Mouse (Mus musculus): Measurements from ENCODE around the gene C1qtnf4. TPM values are rescaled to one million over a fixed set of nuclear protein-coding genes. Genes with fewer than 3 reads are reported as not detected.

Gene C1qtnf4
- polyA plus RNA-seq, 1 experiment from 2014 or later, result 70.6 TPM

DNA sequence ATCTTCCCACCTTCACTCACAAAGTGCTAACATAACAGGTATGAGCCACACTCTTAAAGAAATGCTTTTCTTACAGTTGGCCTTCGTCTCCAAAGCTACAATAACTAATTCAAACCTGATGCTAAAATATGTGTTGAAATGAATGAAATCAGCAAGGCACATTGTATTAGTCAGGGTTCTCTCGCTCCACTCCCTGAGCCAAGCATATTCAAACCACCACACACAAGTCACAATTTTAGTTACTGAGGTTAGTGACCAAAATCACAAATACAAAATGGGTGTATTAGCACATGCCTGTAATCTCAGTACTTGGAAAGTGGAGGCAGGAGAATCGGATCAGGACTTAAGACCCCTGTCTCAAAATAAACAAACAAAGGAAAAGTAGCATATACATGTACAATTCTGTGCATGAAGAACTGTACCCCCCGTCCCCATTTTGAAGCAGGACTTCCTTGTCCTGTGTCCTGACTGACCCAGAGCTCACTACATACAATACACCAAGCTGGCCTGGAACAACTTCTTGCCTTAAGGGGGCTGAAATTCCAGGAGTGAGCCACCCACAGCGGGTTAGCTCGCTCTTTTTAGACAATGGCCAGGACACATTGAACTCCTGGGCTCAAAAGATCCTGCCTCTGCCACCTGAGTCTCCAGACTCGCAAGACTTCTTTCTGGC is 31.0 kb downstream of the C1qtnf4 start:
- Histone ChIP-seq H3K9me3 (no peaks in the 10 kb centered on the region), H3K4me3 (peak overlapping the region; percentile 55), H3K4me1 (peaks cover 37% of the 10 kb centered on the region), H3K36me3 (peaks cover 18% of the 10 kb centered on the region), H3K4me2 (replicated peaks) (peak overlapping the region; percentile 90), H3K27me3 (no peaks in the 10 kb centered on the region), H3K27ac (replicated peaks) (peak overlapping the region; percentile 87), H3K9ac (replicated peaks) (peak overlapping the region; percentile 81)
- peak; percentile 12; the same call in 1 of the 2 replicates for ATAC-seq (replicated peaks)
- 22% methylated on average over 7 of the region's 7 CpGs for WGBS

DNA sequence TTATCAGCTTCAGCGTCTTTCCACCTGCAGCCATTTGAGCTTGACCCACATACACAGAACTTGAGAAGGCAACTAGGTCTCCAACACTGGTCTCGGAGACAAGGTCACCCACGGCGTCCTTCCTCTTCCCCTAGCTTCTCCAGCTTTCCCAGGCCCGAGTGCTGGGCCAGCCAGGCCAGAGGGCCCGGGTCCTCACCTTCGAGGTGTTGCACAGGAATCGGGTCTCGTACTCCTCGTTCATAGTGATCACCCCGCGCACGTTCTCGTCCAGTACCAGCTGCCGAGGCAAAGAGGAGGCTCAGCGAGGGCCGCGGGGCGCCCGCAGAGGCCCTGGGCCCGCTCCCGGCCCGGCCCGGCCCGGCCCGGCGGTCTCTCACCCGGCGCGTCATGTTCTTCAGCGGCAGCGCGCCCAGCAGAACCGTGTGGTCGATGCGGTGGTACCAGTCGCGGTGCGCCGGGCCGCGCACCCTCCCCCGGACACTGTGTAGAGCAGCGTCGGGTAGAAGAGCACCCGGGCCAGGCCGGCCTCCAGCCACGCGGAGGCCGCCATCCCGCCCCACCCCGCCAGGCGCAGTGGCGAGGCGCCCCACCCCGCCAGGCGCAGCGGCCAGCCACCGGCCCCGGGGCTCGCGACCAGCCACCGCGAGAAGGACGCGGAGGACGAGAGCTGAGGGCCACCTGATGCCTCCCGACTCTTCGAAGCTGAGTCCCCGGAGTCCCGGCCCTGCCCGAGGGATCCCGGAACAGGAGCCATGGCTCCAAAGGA is 31.8 kb downstream of the C1qtnf4 start:
- Histone ChIP-seq H3K27ac (replicated peaks) (peak overlapping the region; percentile 87), H3K9ac (replicated peaks) (peak overlapping the region; percentile 81), H3K27me3 (no peaks in the 10 kb centered on the region), H3K36me3 (peaks cover 15% of the 10 kb centered on the region), H3K4me2 (replicated peaks) (peak overlapping the region; percentile 90), H3K4me3 (peak overlapping the region; percentile 55), H3K9me3 (no peaks in the 10 kb centered on the region), H3K4me1 (peaks cover 37% of the 10 kb centered on the region)
- ATAC-seq (replicated peaks), result peak; percentile 86
- under 1% methylated on average over 72 of the region's 73 CpGs for WGBS

DNA sequence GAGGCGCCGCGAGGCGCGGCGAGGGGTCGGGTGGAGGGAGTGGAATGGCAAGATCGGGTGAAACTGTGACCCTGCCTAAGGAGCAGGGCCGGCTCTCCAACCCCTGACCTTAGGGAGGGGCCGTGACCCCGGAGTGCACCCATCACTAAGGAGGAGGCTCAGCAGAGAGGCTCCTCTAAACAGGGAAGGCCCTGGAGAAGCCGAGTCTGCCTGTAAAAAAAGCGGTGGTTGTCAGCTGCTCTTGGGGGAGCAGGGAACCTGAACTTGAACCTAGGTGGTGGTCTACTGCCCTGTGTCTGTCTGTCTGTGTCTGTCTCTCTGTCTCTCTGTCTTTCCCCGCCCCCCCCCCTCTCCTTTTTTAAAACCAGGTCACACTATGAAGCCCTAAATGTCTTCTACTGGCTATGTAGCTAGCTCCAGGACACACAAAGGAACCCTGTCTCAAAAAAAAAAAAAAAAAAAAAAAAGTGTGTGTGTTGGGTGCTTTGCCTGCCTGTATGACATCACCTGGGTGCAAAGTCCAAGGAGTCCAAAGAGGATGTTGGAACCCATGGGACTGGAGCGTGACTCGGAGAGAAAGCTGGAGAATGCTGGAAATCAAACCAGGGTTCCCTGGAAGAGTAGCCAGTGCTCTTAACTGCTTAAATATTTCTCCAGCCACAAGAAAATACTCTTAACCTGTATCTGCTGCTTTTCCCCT is 32.5 kb downstream of the C1qtnf4 start:
- Histone ChIP-seq H3K27ac (replicated peaks) (peak overlapping the region; percentile 87), H3K4me3 (peak overlapping the region; percentile 55), H3K4me2 (replicated peaks) (peak overlapping the region; percentile 90), H3K9me3 (no peaks in the 10 kb centered on the region), H3K36me3 (peaks cover 9% of the 10 kb centered on the region), H3K9ac (replicated peaks) (peak overlapping the region; percentile 81), H3K4me1 (peaks cover 37% of the 10 kb centered on the region), H3K27me3 (no peaks in the 10 kb centered on the region)
- ATAC-seq (replicated peaks), result peak; percentile 53
- 10% methylated on average over 16 of the region's 16 CpGs for WGBS

DNA sequence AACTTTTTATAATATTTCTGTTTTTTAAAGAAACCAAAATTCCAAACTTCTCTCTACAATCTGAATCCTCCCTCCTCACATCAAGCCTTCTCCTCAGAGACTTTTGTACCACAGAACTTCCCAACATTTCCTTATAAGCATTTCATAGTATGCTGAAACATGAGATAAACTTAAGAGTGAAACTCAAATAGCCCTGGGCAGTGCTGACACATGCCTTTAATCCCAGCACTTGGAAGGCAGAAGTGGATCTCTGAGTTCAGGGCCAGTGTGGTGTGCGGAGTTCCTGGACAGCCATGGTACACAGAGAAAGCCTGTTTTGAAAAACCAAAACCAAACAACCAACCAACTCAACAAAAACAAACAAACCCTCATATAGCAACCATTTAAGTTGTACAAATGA is 35.5 kb downstream of the C1qtnf4 start:
- peaks cover 20% of the 10 kb centered on the region for H3K4me1 ChIP-seq
- WGBS, result 94% methylated on average over 1 of the region's 1 CpGs
- H3K27ac ChIP-seq (replicated peaks), result no peak overlapping the region
- H3K27me3 ChIP-seq, result no peaks in the 10 kb centered on the region
- no peak for ATAC-seq (replicated peaks)
- no peak overlapping the region for H3K9ac ChIP-seq (replicated peaks)
- no peaks in the 10 kb centered on the region for H3K9me3 ChIP-seq
- no peak overlapping the region for H3K4me3 ChIP-seq
- no peaks in the 10 kb centered on the region for H3K36me3 ChIP-seq
- H3K4me2 ChIP-seq (replicated peaks), result no peak overlapping the region

DNA sequence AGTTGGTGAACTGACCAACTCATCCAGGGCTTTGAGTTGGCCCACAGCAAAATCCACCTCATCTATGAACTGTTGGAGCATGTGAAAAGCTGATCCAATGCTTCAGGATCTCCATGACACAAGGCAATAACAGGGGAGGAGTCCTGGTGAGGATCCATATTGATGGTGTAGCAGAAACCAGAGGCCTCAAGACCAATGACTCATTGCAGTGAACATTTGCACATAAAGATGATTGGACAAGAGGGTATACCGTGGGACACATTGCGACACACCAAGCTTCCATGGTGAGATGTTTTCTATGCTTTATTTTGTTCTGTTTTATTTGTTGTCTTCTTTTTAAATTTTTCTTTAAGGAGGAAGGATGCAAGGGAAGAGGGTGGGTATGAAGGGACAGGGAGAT is 37.0 kb downstream of the C1qtnf4 start:
- Histone ChIP-seq H3K4me3 (no peak overlapping the region), H3K27me3 (no peaks in the 10 kb centered on the region), H3K9ac (replicated peaks) (no peak overlapping the region), H3K4me1 (peaks cover 9% of the 10 kb centered on the region; the same call in 1 of the 2 replicates), H3K27ac (replicated peaks) (no peak overlapping the region), H3K9me3 (no peaks in the 10 kb centered on the region), H3K36me3 (no peaks in the 10 kb centered on the region), H3K4me2 (replicated peaks) (no peak overlapping the region)
- ATAC-seq (replicated peaks), result no peak
- WGBS, result 93% methylated on average over 2 of the region's 2 CpGs

DNA sequence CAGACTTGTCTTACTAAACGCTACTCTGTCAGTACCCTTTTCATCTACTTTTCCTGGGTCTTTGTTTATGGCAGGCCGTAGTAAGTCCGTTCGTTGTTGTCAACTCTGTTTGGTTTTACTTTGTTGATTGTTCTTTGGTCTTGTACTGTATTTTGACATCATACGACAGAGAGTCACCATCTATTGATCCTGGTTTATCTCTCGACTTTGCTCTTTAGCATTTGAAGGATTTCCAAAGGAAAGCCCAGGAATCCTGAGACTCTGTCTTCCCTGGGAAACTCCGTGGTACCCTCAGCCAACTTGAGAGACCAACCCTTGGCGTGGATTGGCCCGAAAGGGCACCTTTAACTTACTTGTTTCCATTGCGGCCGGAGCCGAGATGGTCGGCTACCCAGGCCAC is 42.9 kb downstream of the C1qtnf4 start:
- 87% methylated on average over 13 of the region's 13 CpGs for WGBS
- no peaks in the 10 kb centered on the region for H3K9me3 ChIP-seq

DNA sequence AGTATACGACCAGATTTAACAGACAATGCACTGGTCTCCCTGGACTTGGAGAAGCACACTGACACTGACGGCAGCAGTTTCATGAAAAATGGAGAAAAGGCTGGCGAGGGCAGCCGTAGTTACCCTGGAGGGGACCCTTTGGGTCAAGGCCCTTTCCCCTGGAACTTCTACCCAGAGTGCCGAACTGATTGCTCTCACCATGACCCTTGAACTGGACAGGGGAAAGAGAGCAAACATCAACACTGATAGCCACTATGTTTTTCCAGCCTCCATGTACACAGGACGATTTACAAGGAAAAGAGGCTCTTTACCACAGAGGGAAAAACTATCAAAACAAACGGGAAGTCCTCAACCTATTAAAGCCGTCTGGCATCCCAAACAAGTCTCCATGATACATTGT is 46.2 kb downstream of the C1qtnf4 start:
- ATAC-seq (replicated peaks), result no peak
- no peaks in the 10 kb centered on the region for H3K4me1 ChIP-seq
- H3K4me2 ChIP-seq (replicated peaks), result no peak overlapping the region
- H3K4me3 ChIP-seq, result no peak overlapping the region
- 89% methylated on average over 8 of the region's 8 CpGs for WGBS
- no peak overlapping the region for H3K9ac ChIP-seq (replicated peaks)
- H3K36me3 ChIP-seq, result no peaks in the 10 kb centered on the region
- H3K27ac ChIP-seq (replicated peaks), result no peak overlapping the region
- no peaks in the 10 kb centered on the region for H3K9me3 ChIP-seq
- no peaks in the 10 kb centered on the region for H3K27me3 ChIP-seq

More for the DNA sequence above, 42.9 kb downstream of the C1qtnf4 start:
- H3K4me1 ChIP-seq, result no peaks in the 10 kb centered on the region
- no peak overlapping the region for H3K4me3 ChIP-seq
- H3K36me3 ChIP-seq, result no peaks in the 10 kb centered on the region
- no peaks in the 10 kb centered on the region for H3K27me3 ChIP-seq
- no peak for ATAC-seq (replicated peaks)
- H3K27ac ChIP-seq (replicated peaks), result no peak overlapping the region
- H3K9ac ChIP-seq (replicated peaks), result no peak overlapping the region
- H3K4me2 ChIP-seq (replicated peaks), result no peak overlapping the region

DNA sequence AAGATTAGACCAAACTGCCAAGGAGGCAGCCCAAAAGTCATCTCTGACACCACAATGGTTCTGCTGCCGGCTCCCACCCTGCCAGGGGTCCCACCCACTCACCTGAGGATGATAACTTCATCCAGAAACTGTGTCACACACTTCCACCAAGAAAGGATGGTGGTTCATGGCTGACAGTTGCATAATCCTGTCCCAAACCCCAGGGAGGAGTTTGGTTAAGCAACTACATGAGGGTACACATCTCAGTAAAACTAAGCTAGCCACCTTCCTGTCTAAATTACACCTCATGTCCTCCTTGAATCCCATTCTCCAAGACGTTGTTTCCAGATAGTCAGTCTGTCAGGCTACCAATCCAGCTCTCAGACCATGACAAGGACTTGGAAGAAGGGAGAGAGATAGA is 46.6 kb downstream of the C1qtnf4 start:
- Histone ChIP-seq H3K36me3 (no peaks in the 10 kb centered on the region), H3K9ac (replicated peaks) (no peak overlapping the region), H3K4me3 (no peak overlapping the region), H3K27ac (replicated peaks) (no peak overlapping the region), H3K27me3 (no peaks in the 10 kb centered on the region), H3K4me2 (replicated peaks) (no peak overlapping the region), H3K4me1 (no peaks in the 10 kb centered on the region), H3K9me3 (no peaks in the 10 kb centered on the region)
- WGBS, result 86% methylated on average over 2 of the region's 2 CpGs
- ATAC-seq (replicated peaks), result no peak

DNA sequence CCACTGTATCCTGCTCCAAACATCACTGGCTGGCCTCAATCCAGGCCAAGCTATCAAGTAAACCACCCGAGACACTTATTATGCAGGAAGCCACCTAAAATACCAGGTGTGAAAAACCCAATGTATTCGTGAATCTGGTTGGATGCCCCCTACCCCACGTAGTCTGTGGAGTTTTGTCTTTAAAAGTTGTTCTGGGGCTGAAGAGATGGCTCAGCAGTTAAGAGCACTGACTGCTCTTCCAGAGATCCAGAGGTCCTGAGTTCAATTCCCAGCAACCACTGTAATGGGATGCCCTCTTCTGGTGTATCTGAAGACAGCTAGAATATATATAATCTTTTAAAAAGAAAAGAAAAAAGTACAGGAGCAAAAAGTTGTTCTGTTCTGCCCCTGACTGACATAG is 52.7 kb downstream of the C1qtnf4 start:
- no peak overlapping the region for H3K9ac ChIP-seq (replicated peaks)
- 77% methylated on average over 3 of the region's 3 CpGs for WGBS
- no peak overlapping the region for H3K4me2 ChIP-seq (replicated peaks)
- H3K4me3 ChIP-seq, result no peak overlapping the region
- no peaks in the 10 kb centered on the region for H3K27me3 ChIP-seq
- H3K36me3 ChIP-seq, result no peaks in the 10 kb centered on the region
- no peaks in the 10 kb centered on the region for H3K9me3 ChIP-seq
- H3K4me1 ChIP-seq, result peaks cover 21% of the 10 kb centered on the region
- no peak overlapping the region for H3K27ac ChIP-seq (replicated peaks)
- no peak for ATAC-seq (replicated peaks)

DNA sequence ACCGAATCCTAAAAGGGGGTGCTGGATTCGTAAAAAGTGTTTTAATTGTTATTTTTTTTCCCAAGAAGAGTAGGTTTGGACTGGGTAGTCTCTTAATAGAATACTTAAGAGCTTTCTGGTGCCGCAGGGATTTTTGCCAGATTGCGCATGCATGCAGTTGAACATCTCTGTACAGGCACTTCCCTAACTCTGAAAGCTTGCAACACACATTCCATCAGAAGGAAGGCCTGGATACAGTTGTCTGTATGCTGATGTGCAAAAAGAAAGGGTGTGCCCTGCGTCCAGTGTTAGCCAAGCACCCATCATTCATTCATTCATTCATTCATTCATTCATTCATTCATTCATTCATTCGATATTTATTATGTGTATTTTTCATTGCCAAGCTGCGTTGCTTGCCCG is 54.1 kb downstream of the C1qtnf4 start:
- Histone ChIP-seq H3K36me3 (no peaks in the 10 kb centered on the region), H3K4me2 (replicated peaks) (peak overlapping the region; percentile 52), H3K4me3 (peak overlapping the region; percentile 78), H3K27ac (replicated peaks) (peak overlapping the region; percentile 90), H3K9me3 (no peaks in the 10 kb centered on the region), H3K27me3 (no peaks in the 10 kb centered on the region), H3K9ac (replicated peaks) (peak overlapping the region; percentile 54), H3K4me1 (peaks cover 28% of the 10 kb centered on the region)
- 49% methylated on average over 8 of the region's 8 CpGs for WGBS
- ATAC-seq (replicated peaks), result peak; percentile 47
